Mouse (Mus musculus) lung, embryonic 14.5 days (tissue): ENCODE data around the gene Alg2. TPM values are rescaled to one million over a fixed set of nuclear protein-coding genes. Genes with fewer than 3 reads are reported as not detected.

Source experiments
- ATAC-seq: fragments of 200-750 bp; cut with Nextera tagmentation; 2 replicates; pipeline ENCODE4 v1.8.0; 2017; ENCODE audit warnings: mild to moderate bottlenecking, moderate TSS enrichment, moderate library complexity; ENCODE audit not compliant: insufficient read depth
- DNase-seq: peaks from one replicate; pipeline ENCODE4 v3.0.0-alpha.2; 2015
- H3K27ac ChIP-seq: fragments of 300-500 bp; sonication (generic); 2 replicates; pipeline ENCODE4 v1.5.1; 2014; ENCODE audit warnings: low read depth, mild to moderate bottlenecking, moderate library complexity
- H3K27me3 ChIP-seq: fragments of 300-500 bp; sonication (generic); 2 replicates; pipeline ENCODE4 v1.6.1; 2014; ENCODE audit warnings: low read length, control low read depth; ENCODE audit not compliant: insufficient read depth
- H3K36me3 ChIP-seq: fragments of 300-500 bp; sonication (generic); 2 replicates; pipeline ENCODE4 v1.6.1; 2014; ENCODE audit warnings: control low read depth; ENCODE audit not compliant: insufficient read depth
- H3K4me1 ChIP-seq: fragments of 300-500 bp; sonication (generic); 2 replicates; pipeline ENCODE4 v1.6.1; 2014; ENCODE audit warnings: antibody characterized with exemption, control low read depth; ENCODE audit not compliant: insufficient read depth
- H3K4me2 ChIP-seq: fragments of 300-500 bp; sonication (generic); 2 replicates; pipeline ENCODE4 v1.6.1; 2014; ENCODE audit warnings: mild to moderate bottlenecking
- H3K4me3 ChIP-seq: fragments of 300-500 bp; sonication (generic); 2 replicates; pipeline ENCODE4 v1.5.1; 2014; ENCODE audit warnings: low read depth, low read length
- H3K9ac ChIP-seq: fragments of 300-500 bp; sonication (generic); 2 replicates; pipeline ENCODE4 v1.6.1; 2014
- H3K9me3 ChIP-seq: fragments of 300-500 bp; sonication (generic); 2 replicates; pipeline ENCODE4 v1.6.1; 2016; ENCODE audit warnings: low read depth, low read length, control low read depth
- CTCF ChIP-seq: IDR thresholded peaks from 2 replicates; pipeline ENCODE4 v1.5.1; 2016; ENCODE audit warnings: antibody characterized with exemption, low read depth
- WGBS: fragments of 180-500 bp; shearing (Covaris S2); extraction: QIAGEN DNeasy Blood & Tissue Kit; methylation state at CpG from one replicate; pipeline ENCODE4 v1.1.7; 2014; 5-methylcytosine and 5-hydroxymethylcytosine counted together
- polyA plus RNA-seq: library from polyadenylated mRNA; unstranded; fragments of >200 nt; fragmentation: Nextera tagmentation; extraction: Ambion mirVana; gene quantifications from 2 replicates; pipeline ENCODE4 v1.2.1, GENCODE M21; 2014

Alg2 gene
- polyA plus RNA-seq, 1 experiment from 2014 or later = 56.3 TPM

DNA sequence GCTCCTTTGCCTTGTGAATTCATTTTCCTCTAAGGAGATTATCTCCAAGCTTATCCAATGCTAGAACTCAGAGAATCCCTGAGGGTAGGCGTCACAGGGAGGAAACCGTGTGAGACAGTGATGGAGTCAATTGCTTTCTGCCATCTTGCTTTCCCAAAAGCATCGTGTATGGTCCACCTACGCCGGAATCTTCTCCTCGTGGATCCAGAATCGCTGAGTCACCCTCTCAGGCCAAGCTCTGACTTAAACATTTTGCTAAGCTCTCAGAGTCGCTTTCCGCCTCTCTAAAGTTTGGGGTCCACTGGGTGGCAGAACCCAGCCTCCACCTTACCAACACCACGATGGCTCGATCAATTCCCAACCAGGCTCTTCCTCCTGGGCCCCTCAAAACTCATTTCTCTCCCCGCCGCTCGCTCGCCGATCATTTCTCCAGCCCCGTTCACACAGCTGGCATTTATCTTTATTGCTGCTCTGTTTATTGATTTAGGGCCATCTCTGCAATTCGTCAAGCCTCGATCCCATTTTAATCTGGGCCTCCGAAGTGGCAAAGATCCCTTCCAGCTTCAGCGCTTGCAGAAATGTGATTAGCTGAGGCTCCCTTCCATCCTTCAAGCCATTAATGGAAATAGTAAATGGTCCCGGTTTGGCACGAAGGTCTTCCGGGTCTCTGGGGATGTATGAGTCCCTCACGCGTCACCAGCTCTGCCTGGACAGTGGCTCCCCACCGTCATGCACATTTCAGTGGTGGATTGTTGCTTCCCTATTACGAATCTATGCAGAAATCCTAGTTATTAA, 38.4 kb downstream of the Alg2 start:
- peak; percentile 84 for DNase-seq
- no peak for ATAC-seq
- H3K4me1 ChIP-seq = peaks cover 7% of the 10 kb centered on the region; the same call in 1 of the 2 replicates
- H3K4me3 ChIP-seq = no peak overlapping the region
- WGBS = 34% methylated on average over 28 of the region's 28 CpGs
- peak overlapping the region; percentile 26 for H3K4me2 ChIP-seq
- no peaks in the 10 kb centered on the region for H3K27me3 ChIP-seq
- no peak overlapping the region for H3K9ac ChIP-seq
- H3K27ac ChIP-seq = no peak overlapping the region
- no peaks in the 10 kb centered on the region for H3K36me3 ChIP-seq
- no peak for TF ChIP-seq CTCF
- H3K9me3 ChIP-seq = no peaks in the 10 kb centered on the region

- Histone ChIP-seq H3K9ac (no peak overlapping the region), H3K9me3 (no peaks in the 10 kb centered on the region), H3K27me3 (no peaks in the 10 kb centered on the region), H3K27ac (no peak overlapping the region), H3K4me3 (no peak overlapping the region), H3K4me2 (no peak overlapping the region; the same call in 1 of the 2 replicates), H3K4me1 (peaks cover 7% of the 10 kb centered on the region; the same call in 1 of the 2 replicates), H3K36me3 (no peaks in the 10 kb centered on the region)
- ATAC-seq = no peak
- WGBS = 44% methylated on average over 12 of the region's 12 CpGs
- DNase-seq = no peak
- no peak for TF ChIP-seq CTCF
Measured at GRCm38 (mm10) chr4:47435131-47435530, 39.0 kb downstream of the Alg2 start.

- Histone ChIP-seq H3K36me3 (no peaks in the 10 kb centered on the region), H3K4me3 (no peak overlapping the region), H3K4me2 (no peak overlapping the region), H3K4me1 (peaks cover 7% of the 10 kb centered on the region; the same call in 1 of the 2 replicates), H3K9ac (no peak overlapping the region), H3K9me3 (no peaks in the 10 kb centered on the region), H3K27me3 (no peaks in the 10 kb centered on the region), H3K27ac (no peak overlapping the region)
- no peak for TF ChIP-seq CTCF
- ATAC-seq = no peak
- no peak for DNase-seq
- WGBS = 88% methylated on average over 7 of the region's 7 CpGs
Measured at GRCm38 (mm10) chr4:47432766-47433165, 41.4 kb downstream of the Alg2 start.

DNA sequence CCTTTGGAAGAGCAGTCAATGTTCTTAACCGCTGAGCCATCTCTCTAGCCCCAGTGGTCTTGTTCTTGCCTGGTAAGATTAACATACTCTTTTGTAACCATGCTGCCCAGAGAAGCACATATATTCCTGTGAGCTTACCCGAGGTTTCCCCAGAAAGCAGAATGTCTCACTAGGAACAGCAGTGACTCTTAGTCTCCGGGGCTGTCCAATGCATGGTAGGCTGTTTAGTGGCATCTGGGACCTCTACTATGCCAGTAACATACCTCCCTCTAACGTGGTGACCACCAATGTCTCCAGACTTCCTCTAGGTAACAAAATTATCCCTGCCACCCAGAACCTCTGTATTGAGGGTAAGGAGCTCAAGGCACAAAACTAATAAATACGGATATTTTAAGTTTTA, 43.1 kb downstream of the Alg2 start:
- no peak overlapping the region for H3K4me2 ChIP-seq
- no peaks in the 10 kb centered on the region for H3K27me3 ChIP-seq
- H3K4me3 ChIP-seq = no peak overlapping the region
- H3K9ac ChIP-seq = no peak overlapping the region
- TF ChIP-seq CTCF = no peak
- no peak overlapping the region for H3K27ac ChIP-seq
- no peaks in the 10 kb centered on the region for H3K9me3 ChIP-seq
- ATAC-seq (no peak), DNase-seq (no peak)
- 0 out of 2 replicates have a peak, but pooled peaks cover 1% of the 10 kb centered on the region for H3K4me1 ChIP-seq
- no peaks in the 10 kb centered on the region for H3K36me3 ChIP-seq
- WGBS = 85% methylated on average over 5 of the region's 5 CpGs

GRCm38 (mm10) chr4:47430557-47430956, 43.6 kb downstream of the Alg2 start:
- 38% methylated on average over 6 of the region's 6 CpGs for WGBS

DNA sequence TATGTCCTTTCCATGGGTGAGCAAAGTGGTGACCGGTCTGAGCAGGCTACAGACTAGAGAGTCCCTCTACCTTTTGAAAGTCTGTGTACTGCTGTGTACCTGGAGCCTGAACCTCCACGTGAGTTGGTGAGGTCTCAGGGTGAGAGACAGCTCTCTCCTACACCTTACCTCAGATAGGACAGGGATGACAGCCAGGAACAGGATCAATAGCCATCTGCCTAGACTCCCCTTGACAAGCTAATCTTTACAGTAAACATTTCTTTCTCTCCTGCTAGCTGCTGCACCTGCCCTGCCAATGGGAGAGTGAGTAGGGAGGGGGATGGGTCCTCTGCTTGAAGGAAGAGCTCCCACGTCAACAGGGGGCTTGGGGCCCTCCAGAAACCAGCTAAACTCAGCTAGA, 46.5 kb downstream of the Alg2 start:
- no peak for TF ChIP-seq CTCF
- Histone ChIP-seq H3K36me3 (no peaks in the 10 kb centered on the region), H3K27ac (no peak overlapping the region), H3K27me3 (no peaks in the 10 kb centered on the region), H3K4me1 (no peaks in the 10 kb centered on the region), H3K4me3 (no peak overlapping the region), H3K4me2 (no peak overlapping the region), H3K9ac (no peak overlapping the region), H3K9me3 (no peaks in the 10 kb centered on the region)
- DNase-seq (no peak), ATAC-seq (no peak)
- 41% methylated on average over 3 of the region's 3 CpGs for WGBS

More at GRCm38 (mm10) chr4:47430557-47430956, 43.6 kb downstream of the Alg2 start:
- Histone ChIP-seq H3K4me1 (no peaks in the 10 kb centered on the region), H3K4me3 (no peak overlapping the region), H3K27me3 (no peaks in the 10 kb centered on the region), H3K4me2 (no peak overlapping the region), H3K36me3 (no peaks in the 10 kb centered on the region), H3K9ac (no peak overlapping the region), H3K9me3 (no peaks in the 10 kb centered on the region), H3K27ac (no peak overlapping the region)
- ATAC-seq (peak; percentile 42; the same call in 1 of the 2 replicates), DNase-seq (peak; percentile 72)
- no peak for TF ChIP-seq CTCF

- no peak overlapping the region for H3K9ac ChIP-seq
- no peaks in the 10 kb centered on the region for H3K9me3 ChIP-seq
- no peaks in the 10 kb centered on the region for H3K36me3 ChIP-seq
- no peak for DNase-seq
- no peak for ATAC-seq
- H3K4me3 ChIP-seq = no peak overlapping the region
- WGBS = 81% methylated on average over 16 of the region's 16 CpGs
- H3K4me2 ChIP-seq = no peak overlapping the region
- no peak for TF ChIP-seq CTCF
- no peak overlapping the region for H3K27ac ChIP-seq
- no peaks in the 10 kb centered on the region for H3K4me1 ChIP-seq
- H3K27me3 ChIP-seq = no peaks in the 10 kb centered on the region
Measured at GRCm38 (mm10) chr4:47425247-47425830, 48.8 kb downstream of the Alg2 start.
